Mouse (Mus musculus): ENCODE data around the gene Syvn1. TPM values are rescaled to one million over a fixed set of nuclear protein-coding genes. Genes with fewer than 3 reads are reported as not detected.

Syvn1 gene
- polyA plus RNA-seq, 1 experiment from 2014 or later = 11.6 TPM

- H3K36me3 ChIP-seq = peaks cover 47% of the 10 kb centered on the region
- 13% methylated on average over 5 of the region's 5 CpGs for WGBS (ENCODE audit: insufficient replicate concordance)
Measured at GRCm38 (mm10) chr19:6058513-6058912, 12.1 kb downstream of the Syvn1 start.

GRCm38 (mm10) chr19:6058966-6059365 is 12.6 kb downstream of the Syvn1 start:
- ATAC-seq (ENCODE audit: low read depth) (no peak), DNase-seq (no peak)
- H3K27me3 ChIP-seq = no peaks in the 10 kb centered on the region
- H3K27ac ChIP-seq = peak overlapping the region; percentile 85
- peak overlapping the region; percentile 95 for H3K9ac ChIP-seq
- H3K4me2 ChIP-seq = peak overlapping the region; percentile 85
- H3K9me3 ChIP-seq (replicated peaks) = no peaks in the 10 kb centered on the region
- 59% methylated on average over 5 of the region's 5 CpGs for WGBS (ENCODE audit: insufficient replicate concordance)
- H3K4me3 ChIP-seq (replicated peaks) = peak overlapping the region; percentile 89
- peaks cover 43% of the 10 kb centered on the region for H3K36me3 ChIP-seq
- H3K4me1 ChIP-seq (replicated peaks) = peaks cover 70% of the 10 kb centered on the region

More at GRCm38 (mm10) chr19:6058513-6058912, 12.1 kb downstream of the Syvn1 start:
- Histone ChIP-seq H3K4me2 (peak overlapping the region; percentile 85), H3K9ac (peak overlapping the region; percentile 95), H3K9me3 (replicated peaks) (no peaks in the 10 kb centered on the region), H3K4me1 (replicated peaks) (peaks cover 70% of the 10 kb centered on the region), H3K27me3 (no peaks in the 10 kb centered on the region), H3K27ac (peak overlapping the region; percentile 85), H3K4me3 (replicated peaks) (peak overlapping the region; percentile 89)
- DNase-seq (no peak), ATAC-seq (ENCODE audit: low read depth) (no peak)

DNA sequence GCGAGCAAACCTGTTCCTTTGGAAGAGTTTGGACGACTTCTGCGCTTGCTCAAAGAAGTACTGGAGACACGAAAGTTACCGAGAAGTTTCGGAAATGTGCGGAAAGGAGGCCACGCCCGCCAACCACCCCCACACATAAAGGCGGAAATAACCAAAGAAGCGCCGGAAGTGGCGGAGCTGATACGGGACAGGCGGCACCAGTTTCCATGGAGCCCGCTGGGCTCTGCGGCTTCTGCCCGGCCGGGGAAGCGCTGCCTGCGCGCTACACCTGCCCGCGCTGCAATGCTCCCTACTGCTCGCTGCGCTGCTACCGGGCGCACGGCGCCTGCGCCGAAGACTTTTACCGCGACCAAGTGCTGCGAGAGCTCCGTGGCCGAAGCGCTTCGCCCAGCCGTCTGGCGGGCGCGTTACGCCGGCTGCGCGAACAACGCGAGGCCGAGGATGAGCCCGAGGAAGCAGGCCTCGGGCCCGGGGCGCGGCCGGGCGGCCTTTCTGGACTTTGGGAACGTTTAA is 14.7 kb downstream of the Syvn1 start, which contains the start of gene Znhit2:
Gene Znhit2, plus strand, starts transcription at position 172 of the 513 bp plus-strand sequence.
- peak within 1 kb of the TSS; percentile 93 for H3K9ac ChIP-seq
- peak within 1 kb of the TSS; percentile 96 for H3K27ac ChIP-seq
- H3K9me3 ChIP-seq (replicated peaks) = no peaks in the 10 kb centered on the region
- peaks cover 60% of the 10 kb centered on the region for H3K4me1 ChIP-seq (replicated peaks)
- DNase-seq (peak; percentile 87), ATAC-seq (ENCODE audit: low read depth) (peak; percentile 74)
- H3K4me2 ChIP-seq = peak within 1 kb of the TSS; percentile 100
- H3K4me3 ChIP-seq (replicated peaks) = peak within 1 kb of the TSS; percentile 81
- no peaks in the 10 kb centered on the region for H3K27me3 ChIP-seq
- WGBS (ENCODE audit: insufficient replicate concordance) = under 1% methylated on average over 58 of the region's 58 CpGs
- peaks cover 22% of the 10 kb centered on the region for H3K36me3 ChIP-seq

DNA sequence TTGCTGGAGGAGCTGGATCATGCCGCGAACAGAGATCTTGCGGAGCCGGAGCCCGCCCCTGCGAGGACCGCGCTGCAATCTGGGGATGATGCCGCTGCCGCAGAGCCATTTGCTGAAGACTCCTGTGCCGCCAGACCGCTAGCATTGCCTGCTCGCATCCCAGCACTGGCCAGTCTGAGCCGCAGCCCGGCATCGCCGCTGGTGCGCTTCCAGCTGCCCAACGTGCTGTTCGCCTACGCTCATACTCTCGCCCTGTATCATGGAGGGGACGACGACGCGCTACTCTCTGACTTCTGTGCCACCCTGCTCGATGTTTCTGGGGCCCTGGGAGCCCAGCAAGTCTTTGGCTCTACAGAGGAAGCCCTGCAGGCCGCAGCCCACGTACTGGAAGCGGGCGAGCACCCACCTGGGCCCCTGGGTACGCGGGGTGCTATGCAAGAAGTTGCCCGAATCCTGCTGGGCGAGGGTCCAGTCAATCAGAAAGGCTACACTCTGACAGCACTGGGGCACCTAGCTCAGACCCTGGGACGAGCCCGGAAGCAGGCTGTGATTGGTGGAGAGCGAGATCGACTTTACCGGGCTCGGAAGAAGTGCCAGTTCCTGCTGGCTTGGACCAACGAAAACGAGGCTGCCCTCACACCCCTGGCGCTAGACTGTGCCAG is 15.4 kb downstream of the Syvn1 start:
- peak overlapping the region; percentile 93 for H3K9ac ChIP-seq
- no peaks in the 10 kb centered on the region for H3K9me3 ChIP-seq (replicated peaks)
- H3K4me1 ChIP-seq (replicated peaks) = peaks cover 60% of the 10 kb centered on the region
- peak overlapping the region; percentile 100 for H3K4me2 ChIP-seq
- H3K27ac ChIP-seq = peak overlapping the region; percentile 96
- peak overlapping the region; percentile 81 for H3K4me3 ChIP-seq (replicated peaks)
- H3K27me3 ChIP-seq = no peaks in the 10 kb centered on the region
- ATAC-seq (ENCODE audit: low read depth) (peak; percentile 16), DNase-seq (peak; percentile 38)
- 1% methylated on average over 44 of the region's 44 CpGs for WGBS (ENCODE audit: insufficient replicate concordance)
- peaks cover 19% of the 10 kb centered on the region for H3K36me3 ChIP-seq

DNA sequence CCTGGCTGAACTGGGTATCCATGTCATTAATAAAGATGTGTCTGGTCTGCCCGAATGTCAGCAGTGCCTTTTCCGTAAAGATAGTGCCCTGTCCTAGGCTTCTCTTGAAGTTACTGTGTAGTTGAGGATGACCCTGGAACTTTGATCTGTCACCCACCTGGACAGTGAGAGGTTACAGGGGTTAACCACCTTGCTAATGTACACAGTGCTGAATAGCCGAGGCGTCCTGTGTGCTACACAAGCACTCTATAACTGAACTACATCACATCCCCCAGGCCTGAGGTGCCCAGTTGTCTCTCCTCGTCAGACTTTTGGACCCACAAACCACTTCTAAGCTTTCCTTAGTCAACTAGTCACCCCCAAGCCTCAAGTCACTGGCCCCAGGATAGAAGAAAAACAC is 16.0 kb downstream of the Syvn1 start:
- no peak for ATAC-seq (ENCODE audit: low read depth)
- no peaks in the 10 kb centered on the region for H3K9me3 ChIP-seq (replicated peaks)
- H3K27ac ChIP-seq = peak overlapping the region; percentile 96
- H3K4me1 ChIP-seq (replicated peaks) = peaks cover 63% of the 10 kb centered on the region
- no peak for DNase-seq
- H3K36me3 ChIP-seq = peaks cover 19% of the 10 kb centered on the region
- H3K27me3 ChIP-seq = no peaks in the 10 kb centered on the region
- H3K4me2 ChIP-seq = peak overlapping the region; percentile 100
- peak overlapping the region; percentile 81 for H3K4me3 ChIP-seq (replicated peaks)
- whole genome bisulfite sequencing (ENCODE audit: insufficient replicate concordance) = 47% methylated on average over 5 of the region's 5 CpGs
- H3K9ac ChIP-seq = peak overlapping the region; percentile 93

DNA sequence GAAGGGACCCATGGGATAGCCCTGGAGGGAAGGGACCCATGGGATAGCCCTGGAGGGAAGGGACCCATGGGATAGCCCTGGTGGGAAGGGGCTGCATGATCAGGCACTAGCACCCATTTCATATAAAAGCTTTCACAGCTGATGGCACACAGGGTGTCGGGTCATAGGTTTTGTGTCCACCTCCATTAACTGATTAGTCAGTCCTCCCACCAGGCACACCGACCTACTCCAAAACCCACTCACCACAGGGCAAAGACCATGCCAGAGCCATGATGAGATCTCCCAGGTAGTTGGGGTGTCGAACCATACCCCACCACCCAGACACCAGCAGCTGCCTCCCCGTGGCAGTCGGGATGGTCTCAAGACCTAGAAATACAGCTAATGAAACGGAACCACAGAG is 16.7 kb downstream of the Syvn1 start:
- H3K4me3 ChIP-seq (replicated peaks) = peak overlapping the region; percentile 81
- H3K9me3 ChIP-seq (replicated peaks) = no peaks in the 10 kb centered on the region
- peaks cover 70% of the 10 kb centered on the region for H3K4me1 ChIP-seq (replicated peaks)
- H3K9ac ChIP-seq = peak overlapping the region; percentile 93; the same call in 1 of the 2 replicates
- H3K4me2 ChIP-seq = peak overlapping the region; percentile 100
- 88% methylated on average over 6 of the region's 6 CpGs for WGBS (ENCODE audit: insufficient replicate concordance)
- DNase-seq = no peak
- ATAC-seq (ENCODE audit: low read depth) = no peak
- peaks cover 19% of the 10 kb centered on the region for H3K36me3 ChIP-seq
- H3K27ac ChIP-seq = peak overlapping the region; percentile 96
- no peaks in the 10 kb centered on the region for H3K27me3 ChIP-seq

- Histone ChIP-seq H3K9me3 (replicated peaks) (no peaks in the 10 kb centered on the region), H3K27ac (peak overlapping the region; percentile 84; the same call in 1 of the 2 replicates), H3K9ac (peak overlapping the region; percentile 79), H3K4me2 (peak overlapping the region; percentile 93), H3K36me3 (peaks cover 30% of the 10 kb centered on the region), H3K4me1 (replicated peaks) (peaks cover 55% of the 10 kb centered on the region), H3K4me3 (replicated peaks) (peak overlapping the region; percentile 64), H3K27me3 (no peaks in the 10 kb centered on the region)
- ATAC-seq (ENCODE audit: low read depth) (no peak), DNase-seq (no peak)
- WGBS (ENCODE audit: insufficient replicate concordance) = 44% methylated on average over 5 of the region's 5 CpGs
Measured at GRCm38 (mm10) chr19:6066571-6066970, 20.2 kb downstream of the Syvn1 start.

GRCm38 (mm10) chr19:6067011-6067723 is 20.8 kb downstream of the Syvn1 start:
- Histone ChIP-seq H3K9me3 (replicated peaks) (no peaks in the 10 kb centered on the region), H3K4me2 (peak overlapping the region; percentile 93), H3K4me3 (replicated peaks) (peak overlapping the region; percentile 64), H3K4me1 (replicated peaks) (peaks cover 49% of the 10 kb centered on the region), H3K36me3 (peaks cover 30% of the 10 kb centered on the region), H3K27ac (peak overlapping the region; percentile 84), H3K27me3 (no peaks in the 10 kb centered on the region), H3K9ac (peak overlapping the region; percentile 79)
- DNase-seq (peak; percentile 83), ATAC-seq (ENCODE audit: low read depth) (peak; percentile 70)
- under 1% methylated on average over 30 of the region's 30 CpGs for WGBS (ENCODE audit: insufficient replicate concordance)

DNA sequence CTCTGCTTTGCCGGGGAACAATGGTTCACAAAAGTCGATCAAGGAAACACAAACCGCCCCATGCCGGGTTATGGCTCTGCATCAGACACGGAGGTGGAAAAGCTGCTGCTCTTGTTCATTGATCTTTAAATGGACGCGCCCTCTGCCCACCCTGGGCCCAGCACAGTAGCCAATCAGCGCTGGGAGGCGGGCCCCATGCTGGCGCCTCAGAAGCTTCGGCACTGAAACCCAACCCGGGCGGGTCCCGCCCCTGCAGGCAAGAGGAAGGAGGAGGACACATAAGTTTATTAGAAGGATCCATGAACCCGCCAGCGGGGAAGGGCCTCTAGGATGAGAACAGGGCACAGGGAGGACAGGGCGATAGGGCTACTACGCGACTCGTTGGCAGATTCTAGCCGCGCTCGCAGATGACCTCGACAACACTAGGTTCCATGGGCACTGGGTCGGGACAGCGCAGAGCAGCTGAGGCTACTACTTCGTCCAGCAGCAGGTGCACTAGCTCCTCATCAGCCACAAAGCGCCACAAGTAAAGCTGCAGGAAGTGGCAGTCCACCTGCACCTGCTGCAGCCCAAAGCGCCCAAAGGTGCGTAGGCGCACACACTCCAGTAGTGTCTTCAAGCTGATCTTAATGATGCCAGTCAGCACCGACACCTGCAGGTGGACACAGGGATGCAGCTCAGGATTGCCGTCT is 21.5 kb downstream of the Syvn1 start, which contains the start of gene Tm7sf2:
Gene Tm7sf2, minus strand, starts transcription at position 650 of the 692 bp plus-strand sequence.
- Histone ChIP-seq H3K9me3 (replicated peaks) (no peaks in the 10 kb centered on the region), H3K36me3 (peaks cover 30% of the 10 kb centered on the region), H3K4me2 (peak within 1 kb of the TSS; percentile 93), H3K27ac (peak within 1 kb of the TSS; percentile 84), H3K4me3 (replicated peaks) (peak within 1 kb of the TSS; percentile 64), H3K9ac (peak within 1 kb of the TSS; percentile 79), H3K4me1 (replicated peaks) (peaks cover 42% of the 10 kb centered on the region), H3K27me3 (no peaks in the 10 kb centered on the region)
- WGBS (ENCODE audit: insufficient replicate concordance) = 16% methylated on average over 33 of the region's 33 CpGs
- ATAC-seq (ENCODE audit: low read depth) (peak; percentile 91), DNase-seq (peak; percentile 91)

DNA sequence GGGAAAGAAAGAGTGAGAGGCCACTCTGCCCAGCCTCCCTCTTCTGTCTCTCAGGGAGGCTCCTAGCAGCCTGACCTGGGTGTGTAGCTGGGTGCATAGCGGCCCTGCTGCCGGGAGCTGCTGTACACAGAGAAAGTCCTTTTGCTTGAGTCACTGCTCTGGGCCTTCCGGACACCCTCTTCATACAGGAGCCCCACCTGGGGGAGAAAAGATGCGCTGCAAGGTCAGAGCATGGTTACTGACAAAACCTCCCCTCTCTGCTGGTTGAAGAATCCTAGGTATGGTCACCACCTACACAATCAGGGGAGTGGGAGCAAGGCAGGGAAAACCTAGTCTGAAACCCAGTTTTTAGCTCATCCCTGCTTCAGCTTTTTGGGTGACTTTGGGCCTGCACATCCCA is 22.6 kb downstream of the Syvn1 start:
- Histone ChIP-seq H3K4me2 (no peak overlapping the region), H3K9me3 (replicated peaks) (no peaks in the 10 kb centered on the region), H3K27me3 (no peaks in the 10 kb centered on the region), H3K4me1 (replicated peaks) (peaks cover 36% of the 10 kb centered on the region), H3K27ac (peak overlapping the region; percentile 40; the same call in 1 of the 2 replicates), H3K4me3 (replicated peaks) (no peak overlapping the region), H3K9ac (no peak overlapping the region), H3K36me3 (peaks cover 35% of the 10 kb centered on the region)
- 72% methylated on average over 4 of the region's 4 CpGs for WGBS (ENCODE audit: insufficient replicate concordance)
- ATAC-seq (ENCODE audit: low read depth) = no peak
- DNase-seq = no peak

DNA sequence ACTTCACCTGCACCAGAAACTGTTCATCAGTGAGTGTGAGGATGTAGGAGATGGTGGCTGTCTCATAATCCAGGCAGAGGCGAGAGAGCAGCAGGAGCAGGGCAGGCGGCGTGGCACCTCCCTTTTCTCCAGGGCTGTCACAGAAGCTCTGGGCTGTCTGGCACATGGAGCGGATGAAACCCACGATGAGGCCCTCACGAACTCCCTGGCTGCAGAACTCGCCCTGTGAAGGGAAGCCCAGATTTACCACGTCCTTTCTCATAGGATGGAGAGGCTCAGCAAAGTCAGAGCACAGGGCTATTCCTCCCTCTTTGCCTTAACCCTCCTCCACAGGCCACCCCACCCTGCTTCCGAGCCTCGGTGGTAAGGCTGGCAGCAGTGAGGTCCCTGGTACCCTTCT is 23.5 kb downstream of the Syvn1 start:
- H3K9me3 ChIP-seq (replicated peaks) = no peaks in the 10 kb centered on the region
- H3K36me3 ChIP-seq = peaks cover 42% of the 10 kb centered on the region
- no peak overlapping the region for H3K4me3 ChIP-seq (replicated peaks)
- H3K9ac ChIP-seq = no peak overlapping the region
- ATAC-seq (ENCODE audit: low read depth) (no peak), DNase-seq (no peak)
- no peak overlapping the region for H3K27ac ChIP-seq
- H3K27me3 ChIP-seq = no peaks in the 10 kb centered on the region
- 83% methylated on average over 10 of the region's 10 CpGs for WGBS (ENCODE audit: insufficient replicate concordance)
- H3K4me2 ChIP-seq = no peak overlapping the region
- peaks cover 39% of the 10 kb centered on the region for H3K4me1 ChIP-seq (replicated peaks)

Data from liver, embryonic 13.5 days (tissue).